Mouse (Mus musculus) cerebellum, postnatal 10 days (tissue): ENCODE measurements around the gene Ifih1.

Source experiments
- DNase-seq, 2 experiments: peaks; one replicate each; pipeline ENCODE4 v3.0.0; 2021; ENCODE audit warnings: mixed read lengths in 2 of 2

Ifih1 gene

GRCm38 (mm10) chr2:62630446-62630845, 15.6 kb downstream of the Ifih1 start:
- DNase-seq = peak; percentile 52 to 72

- no peak for DNase-seq
These were observed 17.7 kb downstream of the Ifih1 start for GRCm38 (mm10) chr2:62628356-62628755.

GRCm38 (mm10) chr2:62627728-62628127, 18.3 kb downstream of the Ifih1 start:
- peak; percentile 38 to 72 for DNase-seq

- DNase-seq = peak in 1 of 2 experiments; percentile 13
These were observed 23.0 kb downstream of the Ifih1 start for GRCm38 (mm10) chr2:62623024-62623441.

GRCm38 (mm10) chr2:62619679-62620078, 26.4 kb downstream of the Ifih1 start:
- no peak for DNase-seq

GRCm38 (mm10) chr2:62618934-62619341, 27.1 kb downstream of the Ifih1 start:
- no peak for DNase-seq

- DNase-seq = peak in 1 of 2 experiments; percentile 11
These were observed 32.9 kb downstream of the Ifih1 start for GRCm38 (mm10) chr2:62613133-62613532.

- no peak for DNase-seq
These were observed 39.9 kb downstream of the Ifih1 start for GRCm38 (mm10) chr2:62606205-62606604.

- peak; percentile 4 to 9 for DNase-seq
These were observed 42.5 kb downstream of the Ifih1 start for GRCm38 (mm10) chr2:62603530-62603929.

- no peak for DNase-seq
These were observed 49.5 kb downstream of the Ifih1 start for GRCm38 (mm10) chr2:62596586-62596985.

GRCm38 (mm10) chr2:62594491-62594890, 51.6 kb downstream of the Ifih1 start:
- DNase-seq = no peak

GRCm38 (mm10) chr2:62591555-62591954, 54.5 kb downstream of the Ifih1 start:
- no peak for DNase-seq

GRCm38 (mm10) chr2:62589333-62589732, 56.7 kb downstream of the Ifih1 start:
- DNase-seq = no peak

- no peak for DNase-seq
These were observed 60.3 kb downstream of the Ifih1 start for GRCm38 (mm10) chr2:62585769-62586168.

- no peak for DNase-seq
These were observed 71.1 kb downstream of the Ifih1 start for GRCm38 (mm10) chr2:62574962-62575361.

GRCm38 (mm10) chr2:62574250-62574649, 71.8 kb downstream of the Ifih1 start:
- DNase-seq = no peak

GRCm38 (mm10) chr2:62573753-62574159, 72.3 kb downstream of the Ifih1 start, which contains the start of gene Fap:
Gene Fap, minus strand, starts transcription at chr2:62574075.
- peak; percentile 1 to 2 for DNase-seq

GRCm38 (mm10) chr2:62573099-62573752, 72.8 kb downstream of the Ifih1 start:
- peak; percentile 15 to 34 for DNase-seq

GRCm38 (mm10) chr2:62564687-62565086, 81.4 kb downstream of the Ifih1 start:
- no peak for DNase-seq

- DNase-seq = no peak
These were observed 83.2 kb downstream of the Ifih1 start for GRCm38 (mm10) chr2:62562661-62563485.

- peak; percentile 1 to 6 for DNase-seq
These were observed 88.6 kb downstream of the Ifih1 start for GRCm38 (mm10) chr2:62557417-62557816.

- no peak for DNase-seq
These were observed 89.7 kb downstream of the Ifih1 start for GRCm38 (mm10) chr2:62556349-62556748.

- DNase-seq = peak in 1 of 2 experiments; percentile 3
These were observed 96.4 kb downstream of the Ifih1 start for GRCm38 (mm10) chr2:62549659-62550058.

GRCm38 (mm10) chr2:62549131-62549530, 96.9 kb downstream of the Ifih1 start:
- no peak for DNase-seq
